Mouse (Mus musculus) small intestine, adult 2 months (tissue): ENCODE measurements around the gene Cbx2. TPM values are rescaled to one million over a fixed set of nuclear protein-coding genes. Genes with fewer than 3 reads are reported as not detected.

Experiments used
- H3K27ac ChIP-seq: fragments of 200-500 bp; 2 replicates; pipeline ENCODE4 v1.5.1; 2012; ENCODE audit warnings: low read depth, low read length, control low read depth, inconsistent platforms; ENCODE audit not compliant: insufficient read depth
- H3K27me3 ChIP-seq: fragments of 200-500 bp; 2 replicates; pipeline ENCODE4 v1.6.1; 2012; ENCODE audit warnings: mild to moderate bottlenecking, moderate library complexity, low read length, inconsistent platforms; ENCODE audit not compliant: control insufficient read depth, insufficient read depth
- H3K36me3 ChIP-seq: fragments of 200-500 bp; 2 replicates; pipeline ENCODE4 v1.6.1; 2012; ENCODE audit warnings: mild to moderate bottlenecking, low read length, control low read depth, inconsistent platforms; ENCODE audit not compliant: control insufficient read depth, insufficient read depth
- H3K4me1 ChIP-seq: fragments of 200-500 bp; 2 replicates; pipeline ENCODE4 v1.6.1; 2012; ENCODE audit warnings: low read length, inconsistent platforms, mixed read lengths; ENCODE audit not compliant: control insufficient read depth, insufficient read depth, insufficient read length
- H3K4me3 ChIP-seq: fragments of 200-500 bp; 2 replicates; pipeline ENCODE4 v1.5.1; 2012; ENCODE audit warnings: low read depth, mild to moderate bottlenecking, control low read depth, inconsistent platforms, low read length, moderate library complexity
- CTCF ChIP-seq: fragments of 200-500 bp; IDR thresholded peaks from 2 replicates; pipeline ENCODE4 v1.5.1; 2012; ENCODE audit warnings: low read depth, mild to moderate bottlenecking, control low read depth, inconsistent platforms, low read length, moderate library complexity, mixed read lengths; ENCODE audit not compliant: insufficient replicate concordance, insufficient read length; ENCODE audit errors: extremely low read depth
- POLR2A ChIP-seq: fragments of 200-500 bp; IDR thresholded peaks from 2 replicates; pipeline ENCODE4 v1.6.1; 2012; ENCODE audit warnings: low read depth, mild to moderate bottlenecking, control low read depth, inconsistent platforms, low read length, moderate library complexity
- WGBS: fragments of 180-500 bp; shearing (Covaris S2); methylation state at CpG from one replicate; pipeline ENCODE4 v1.1.7; 2018; 5-methylcytosine and 5-hydroxymethylcytosine counted together
- polyA plus RNA-seq: library from polyadenylated mRNA; depleted of rRNA; stranded (reverse); fragments of >200 nt; gene quantifications from 2 replicates; pipeline ENCODE4 v1.2.3, GENCODE M21; 2012

Gene Cbx2
- polyA plus RNA-seq, 1 experiment, result 3.1 TPM

DNA sequence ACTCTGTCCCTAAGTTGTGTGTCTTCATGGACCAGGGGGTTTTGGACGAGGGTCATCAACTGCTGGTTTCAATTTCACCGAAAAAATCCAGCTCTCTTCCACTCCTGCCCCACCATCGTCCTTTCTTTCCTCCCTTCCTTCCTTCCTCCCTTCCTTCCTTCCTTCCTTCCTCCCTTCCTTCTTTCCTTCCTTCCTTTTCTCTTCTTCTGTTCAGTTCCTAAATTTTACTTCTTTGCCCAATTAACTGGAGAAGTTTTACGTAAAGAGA is 20.4 kb downstream of the Cbx2 start:
- 17% methylated on average over 4 of the region's 4 CpGs for WGBS

GRCm38 (mm10) chr11:119043761-119044550 is 21.2 kb downstream of the Cbx2 start:
- H3K27ac ChIP-seq, result no peak overlapping the region
- H3K27me3 ChIP-seq, result peaks cover 71% of the 10 kb centered on the region
- H3K4me3 ChIP-seq, result no peak overlapping the region
- H3K36me3 ChIP-seq, result peaks cover 3% of the 10 kb centered on the region; the same call in 1 of the 2 replicates
- peaks cover 49% of the 10 kb centered on the region for H3K4me1 ChIP-seq
- TF ChIP-seq POLR2A, result no peak
- peak; percentile 50; the same call in 1 of the 2 replicates for TF ChIP-seq CTCF
- WGBS, result 15% methylated on average over 10 of the region's 10 CpGs

More for the DNA sequence above, 20.4 kb downstream of the Cbx2 start:
- H3K4me1 ChIP-seq, result peaks cover 52% of the 10 kb centered on the region
- no peak for TF ChIP-seq POLR2A
- no peak for TF ChIP-seq CTCF
- H3K27me3 ChIP-seq, result peaks cover 65% of the 10 kb centered on the region
- H3K27ac ChIP-seq, result no peak overlapping the region
- peaks cover 7% of the 10 kb centered on the region; the same call in 1 of the 2 replicates for H3K36me3 ChIP-seq
- H3K4me3 ChIP-seq, result no peak overlapping the region

DNA sequence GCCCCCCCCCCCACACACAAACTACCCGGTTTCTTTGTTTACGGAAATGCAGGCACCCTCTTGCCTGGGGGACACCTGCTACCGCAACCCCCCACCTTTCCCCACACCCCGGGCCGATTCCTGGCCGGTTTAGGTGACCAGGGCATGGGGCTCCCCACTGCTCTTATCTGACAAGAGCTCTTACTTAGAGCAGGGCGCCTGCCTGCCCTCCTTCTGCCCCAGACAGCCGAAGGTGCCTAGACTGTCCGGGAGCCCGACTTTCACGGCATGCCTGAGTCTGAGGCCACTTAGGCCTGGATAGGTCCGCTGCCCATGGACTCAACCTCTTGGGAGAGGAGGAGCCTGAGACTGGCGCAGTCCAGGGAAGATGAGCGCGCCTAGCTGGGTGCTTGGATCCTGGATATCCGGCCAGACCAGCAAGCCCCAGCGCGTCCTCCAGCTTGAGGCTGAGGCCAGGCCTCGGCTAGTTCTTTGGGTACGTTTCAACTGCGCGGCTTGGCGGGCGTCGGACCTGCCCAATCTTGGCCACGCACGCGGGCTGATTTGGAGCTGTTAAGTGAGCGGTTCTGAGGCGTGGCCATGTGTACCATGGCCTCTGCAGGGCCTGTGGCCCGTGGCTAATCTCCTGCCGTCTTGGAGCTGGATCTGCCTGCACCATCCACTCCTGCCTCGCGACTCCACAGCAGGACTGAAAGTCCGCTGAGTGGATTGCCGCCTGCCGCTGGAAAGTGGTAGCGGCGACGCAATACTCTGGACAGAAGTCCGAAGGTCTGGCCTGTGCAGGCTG is 22.0 kb downstream of the Cbx2 start:
- H3K27ac ChIP-seq, result peak overlapping the region; percentile 59
- H3K36me3 ChIP-seq, result no peaks in the 10 kb centered on the region
- TF ChIP-seq POLR2A, result no peak
- TF ChIP-seq CTCF, result peak; percentile 30; the same call in 1 of the 2 replicates
- peaks cover 49% of the 10 kb centered on the region for H3K4me1 ChIP-seq
- H3K4me3 ChIP-seq, result peak overlapping the region; percentile 33
- WGBS, result 5% methylated on average over 41 of the region's 41 CpGs
- peaks cover 71% of the 10 kb centered on the region for H3K27me3 ChIP-seq

DNA sequence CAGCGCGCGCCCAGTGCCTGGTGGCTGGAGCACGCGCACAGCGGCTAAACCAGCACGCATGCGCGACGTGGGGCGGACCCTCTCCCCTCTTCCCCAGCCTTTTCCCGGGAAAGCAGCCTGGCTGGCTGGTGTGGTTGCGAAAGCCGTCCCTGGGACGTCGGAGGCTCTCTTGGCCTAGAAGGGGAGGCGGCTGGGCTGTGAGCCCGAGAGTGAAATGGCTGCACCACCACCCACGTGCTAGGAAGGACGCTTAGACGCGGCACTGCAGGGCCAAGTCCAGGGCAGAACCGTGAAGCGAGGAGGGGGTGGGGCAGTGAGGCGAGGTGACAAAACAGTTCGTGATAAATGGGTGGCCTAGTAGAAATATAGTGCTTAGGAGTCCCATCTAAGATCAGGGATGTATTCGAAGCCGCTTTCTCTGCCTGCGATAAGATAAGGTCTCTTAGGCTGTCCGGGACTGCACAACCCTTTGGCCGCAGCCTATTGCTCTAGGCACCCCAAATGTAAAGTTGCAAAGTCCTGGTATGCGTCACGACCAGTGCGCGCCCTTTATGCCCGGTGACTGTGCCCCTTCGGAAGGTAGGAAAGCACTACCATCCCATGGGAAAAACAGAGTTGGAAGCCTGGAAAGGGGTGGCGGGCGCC is 24.0 kb downstream of the Cbx2 start:
- peak overlapping the region; percentile 35 for H3K4me3 ChIP-seq
- H3K27me3 ChIP-seq, result peaks cover 69% of the 10 kb centered on the region
- H3K27ac ChIP-seq, result no peak overlapping the region
- TF ChIP-seq CTCF, result no peak
- 3% methylated on average over 39 of the region's 39 CpGs for WGBS
- H3K36me3 ChIP-seq, result no peaks in the 10 kb centered on the region
- peaks cover 49% of the 10 kb centered on the region for H3K4me1 ChIP-seq

GRCm38 (mm10) chr11:119047261-119048132 is 24.7 kb downstream of the Cbx2 start:
- no peak overlapping the region for H3K27ac ChIP-seq
- peak overlapping the region; percentile 27 for H3K4me3 ChIP-seq
- no peaks in the 10 kb centered on the region for H3K36me3 ChIP-seq
- peaks cover 63% of the 10 kb centered on the region for H3K27me3 ChIP-seq
- peaks cover 52% of the 10 kb centered on the region for H3K4me1 ChIP-seq
- 3% methylated on average over 43 of the region's 43 CpGs for WGBS
- TF ChIP-seq CTCF (no peak), POLR2A (no peak)

DNA sequence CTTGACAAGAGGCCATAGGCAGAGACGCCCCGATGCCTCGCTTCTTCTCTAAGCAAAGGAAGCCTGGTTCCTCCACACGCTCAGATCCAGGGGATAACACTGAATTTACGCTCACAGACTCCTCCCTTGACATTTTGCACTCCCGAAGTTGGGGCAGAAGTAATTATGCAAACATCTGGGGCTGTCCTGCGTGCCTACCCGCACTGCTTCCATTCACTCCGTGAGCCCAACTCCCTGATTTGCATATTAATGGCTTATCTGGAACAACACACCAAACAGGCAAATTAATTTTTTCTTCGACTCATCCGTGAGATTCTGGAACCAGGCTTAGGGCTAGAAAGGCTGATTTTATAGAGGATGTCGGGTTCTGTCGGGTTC is 25.4 kb downstream of the Cbx2 start:
- Histone ChIP-seq H3K27me3 (peaks cover 57% of the 10 kb centered on the region), H3K4me1 (peaks cover 50% of the 10 kb centered on the region), H3K36me3 (no peaks in the 10 kb centered on the region), H3K4me3 (peak overlapping the region; percentile 27; the same call in 1 of the 2 replicates), H3K27ac (no peak overlapping the region)
- WGBS, result 12% methylated on average over 13 of the region's 13 CpGs
- TF ChIP-seq CTCF, result no peak
- no peak for TF ChIP-seq POLR2A
